Mouse (Mus musculus): ENCODE measurements around the gene Perm1. TPM values are rescaled to one million over a fixed set of nuclear protein-coding genes. Genes with fewer than 3 reads are reported as not detected.

The Perm1 gene
- total RNA-seq, 2 experiments from 2014 or later = 0.25 to 0.33 TPM

DNA sequence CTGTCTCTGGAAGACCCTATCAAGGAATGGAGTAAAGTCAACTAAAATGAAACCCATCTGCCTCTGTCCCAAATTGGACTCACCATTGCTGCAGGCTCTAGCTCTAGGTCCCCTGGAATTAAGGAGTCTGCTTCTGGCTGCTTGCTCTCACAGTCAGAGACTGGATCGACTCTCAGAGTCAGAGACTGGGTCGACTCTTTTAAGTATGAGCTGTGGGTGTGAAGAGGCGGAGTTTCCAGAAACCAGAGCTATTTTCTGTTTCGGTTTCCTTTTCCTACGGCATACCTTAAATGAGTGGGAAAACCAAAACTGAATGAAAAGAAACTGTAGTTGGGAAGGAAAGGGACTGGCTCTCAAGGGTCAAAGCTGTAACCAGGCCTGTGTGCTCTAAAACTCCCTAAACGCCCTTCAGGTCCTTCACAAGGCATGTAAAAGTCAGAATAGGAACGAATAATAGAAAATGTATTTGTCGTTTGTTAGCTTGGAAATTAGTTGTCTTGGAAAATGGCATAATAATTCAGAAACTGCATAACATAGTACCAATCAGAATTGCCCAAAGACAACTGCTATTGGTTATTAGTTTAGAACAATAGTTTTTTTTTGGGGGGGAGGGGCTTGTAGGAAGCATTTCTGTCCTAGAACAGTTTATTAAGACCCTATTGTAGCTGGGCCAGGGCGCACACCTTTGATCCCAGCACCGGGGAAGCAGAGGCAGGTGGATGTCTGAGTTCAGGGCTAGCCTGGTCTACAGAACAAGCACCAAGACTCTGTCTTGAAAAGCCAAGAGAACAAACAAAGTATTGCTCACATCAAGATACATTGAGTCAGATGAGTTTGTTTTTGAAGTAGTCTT is 14.8 kb upstream of the Perm1 start, which contains the start of gene Isg15:
TSS of gene Isg15 (minus strand) at position 196 of the 853 bp plus-strand sequence.
- no peak for DNase-seq (ENCODE audit: low spot score in 2 of 2)

DNA sequence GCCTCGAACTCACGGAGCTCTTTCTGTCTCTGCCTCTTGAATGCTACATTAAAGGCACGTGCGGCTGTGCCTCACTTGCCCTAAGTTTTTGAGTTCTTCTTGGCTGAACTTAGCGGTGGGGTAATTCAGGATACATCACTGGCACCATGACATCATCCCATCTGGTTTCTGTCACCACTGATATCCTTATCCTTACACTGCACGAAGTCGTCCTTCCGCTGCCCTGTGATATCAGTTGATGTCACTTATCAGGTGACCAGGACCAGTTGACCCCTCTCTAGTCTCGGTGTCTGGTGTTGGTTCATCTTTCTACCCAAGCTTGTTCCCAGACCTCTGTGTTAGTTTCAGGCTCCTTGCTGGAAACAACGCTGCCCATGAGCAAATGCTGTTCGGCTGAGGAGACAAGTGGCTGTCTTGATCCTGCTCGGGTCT is 13.2 kb upstream of the Perm1 start:
- no peak for DNase-seq (ENCODE audit: low spot score in 2 of 2)

DNA sequence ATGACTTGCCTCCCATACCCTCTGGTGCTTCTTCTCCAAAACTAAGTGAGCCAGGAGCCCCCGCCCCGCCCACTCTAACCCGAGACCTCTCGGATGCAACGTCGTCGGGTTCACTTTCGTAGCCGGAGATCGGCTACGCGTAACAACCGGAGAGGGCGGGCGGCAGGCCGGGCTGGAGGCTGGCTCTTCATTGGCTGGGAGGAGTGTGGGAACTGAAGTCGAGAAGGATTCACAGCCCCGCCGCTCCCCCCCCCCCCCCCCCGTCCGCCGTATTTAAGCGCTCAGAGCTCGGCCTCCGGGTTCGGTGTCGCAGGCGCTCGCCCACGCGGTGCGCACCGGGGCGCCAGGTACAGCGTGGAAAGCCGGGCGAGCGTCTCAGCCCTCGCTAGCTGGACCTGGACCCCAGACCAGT is 12.7 kb upstream of the Perm1 start, which contains the start of gene AW011738:
TSS of gene AW011738 (plus strand) at position 304 of the 412 bp plus-strand sequence.
- peak; percentile 34 to 61 for DNase-seq (ENCODE audit: low spot score in 2 of 2)

DNA sequence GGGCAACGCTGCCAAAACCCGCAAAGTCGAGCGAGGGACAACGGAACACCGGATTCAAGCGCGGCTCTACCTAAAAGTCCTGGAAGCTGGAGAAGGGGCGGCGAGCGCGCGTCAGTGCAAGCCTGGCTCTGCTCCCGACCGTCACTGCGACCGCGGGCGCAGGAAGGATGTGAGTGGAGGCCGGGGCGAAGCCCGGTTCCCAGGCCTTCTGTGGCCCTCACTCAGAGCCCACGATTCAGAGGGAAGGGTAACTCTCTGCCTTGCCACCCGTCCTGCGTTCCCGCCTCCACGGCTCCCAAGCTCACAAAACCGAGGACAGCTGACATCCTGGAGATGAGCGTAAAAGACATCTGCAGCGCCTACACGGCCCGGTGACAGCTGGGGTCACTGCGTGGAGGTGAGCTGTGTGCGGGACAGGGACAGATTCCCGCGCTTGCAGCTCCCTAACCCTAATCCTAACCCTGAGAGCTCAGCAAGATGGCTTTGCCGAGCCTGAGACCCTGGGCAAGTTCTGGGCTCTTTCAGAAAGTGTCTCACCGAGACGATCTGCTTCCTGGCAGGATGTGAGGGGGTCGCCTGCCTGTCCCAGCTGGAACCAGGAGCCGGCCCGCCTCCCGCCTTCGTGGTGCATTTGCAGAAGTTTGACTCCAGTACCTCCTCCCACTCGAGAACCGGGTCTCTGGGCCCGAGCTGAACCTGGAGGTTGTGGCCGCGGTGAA is 12.1 kb upstream of the Perm1 start:
- DNase-seq (ENCODE audit: low spot score in 2 of 2) = no peak

DNA sequence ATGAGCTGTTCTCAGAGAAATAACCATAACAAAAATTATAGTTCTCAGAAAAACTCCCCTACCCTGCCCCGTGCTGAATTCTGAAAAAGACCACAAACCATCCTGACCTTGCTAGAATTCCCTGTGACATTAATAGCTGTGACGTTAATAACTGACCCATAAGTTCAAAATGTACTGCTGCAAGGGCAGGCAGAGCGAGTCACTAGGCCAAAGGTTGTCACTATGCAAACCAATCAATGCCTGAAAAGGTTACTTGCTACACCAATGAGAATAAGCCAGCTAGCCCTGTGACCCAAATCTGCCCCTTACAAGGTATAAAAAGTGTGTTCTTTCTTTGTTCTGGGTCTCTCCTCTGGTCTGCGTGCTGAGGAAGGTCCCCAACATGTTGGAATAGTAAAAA is 6.8 kb upstream of the Perm1 start:
- DNase-seq (ENCODE audit: low spot score in 2 of 2) = no peak

DNA sequence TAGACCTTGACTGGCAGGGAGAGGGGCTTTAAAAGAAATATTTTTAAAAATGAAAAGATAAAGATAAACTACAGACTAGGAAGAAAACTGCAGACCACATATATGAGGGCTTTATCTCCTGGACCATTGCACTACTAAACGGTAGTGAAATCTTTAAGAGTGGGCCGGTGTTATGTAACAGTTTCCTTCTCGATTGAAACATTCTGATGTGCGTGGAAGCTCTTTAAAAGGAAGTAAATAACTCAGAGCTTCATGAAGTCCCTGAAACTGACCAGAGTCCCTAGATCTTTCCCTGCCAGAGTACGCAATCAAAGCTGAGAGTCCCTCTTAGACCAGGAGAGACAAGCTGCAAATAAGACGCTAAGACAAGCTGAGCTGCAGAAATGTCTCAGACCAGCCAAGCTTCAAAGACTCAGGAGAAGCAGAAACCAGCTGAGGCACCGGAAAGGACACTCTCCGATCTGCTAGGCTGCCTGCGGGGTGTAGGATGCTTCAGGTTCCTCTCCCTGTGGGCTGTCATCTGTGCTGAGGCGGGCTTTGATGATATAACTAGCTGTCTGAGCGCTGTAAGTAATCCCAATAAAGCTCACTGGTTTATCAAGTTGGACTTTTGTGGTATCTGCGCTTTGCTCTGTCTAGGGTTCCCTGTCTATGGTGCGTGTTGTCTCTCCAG is 5.6 kb upstream of the Perm1 start:
- no peak for DNase-seq (ENCODE audit: low spot score in 2 of 2)

DNA sequence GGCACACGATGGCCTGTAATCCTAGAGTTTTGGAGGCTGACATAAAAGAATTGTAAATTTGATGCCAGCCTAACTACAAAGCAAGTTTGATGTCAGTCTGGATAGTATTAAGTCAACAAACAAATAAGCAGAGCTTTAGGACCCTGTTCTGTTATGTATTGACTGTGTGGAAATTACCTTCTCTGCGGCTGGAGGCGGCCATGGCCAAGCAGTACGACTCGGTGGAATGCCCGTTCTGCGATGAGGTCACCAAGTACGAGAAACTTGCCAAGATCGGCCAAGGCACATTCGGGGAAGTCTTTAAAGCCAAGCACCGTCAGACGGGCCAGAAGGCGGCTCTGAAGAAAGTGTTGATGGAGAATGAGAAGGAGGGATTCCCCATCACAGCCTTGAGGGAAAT is 2.5 kb upstream of the Perm1 start:
- DNase-seq (ENCODE audit: low spot score in 2 of 2) = no peak

DNA sequence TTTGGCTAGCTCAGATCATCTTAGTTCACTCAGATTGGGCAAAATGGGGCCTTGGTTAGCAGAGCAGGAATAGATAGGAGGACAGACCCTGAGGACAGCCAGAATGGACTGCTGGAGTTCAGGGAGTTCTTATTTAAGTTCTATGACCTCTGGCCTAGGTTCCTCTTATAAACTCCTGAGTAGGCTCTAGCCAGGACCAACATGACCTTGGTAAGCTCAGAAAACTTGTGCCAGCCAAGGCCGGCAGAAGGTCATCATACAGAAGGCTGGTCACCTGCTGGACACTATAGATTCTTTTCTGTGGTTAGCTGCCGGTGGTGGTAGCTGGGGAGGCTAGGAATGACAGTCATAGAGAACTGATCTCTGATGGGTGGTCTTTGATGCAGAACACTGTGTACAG is 528 bp downstream of the Perm1 start:
- DNase-seq (ENCODE audit: low spot score in 2 of 2) = no peak

DNA sequence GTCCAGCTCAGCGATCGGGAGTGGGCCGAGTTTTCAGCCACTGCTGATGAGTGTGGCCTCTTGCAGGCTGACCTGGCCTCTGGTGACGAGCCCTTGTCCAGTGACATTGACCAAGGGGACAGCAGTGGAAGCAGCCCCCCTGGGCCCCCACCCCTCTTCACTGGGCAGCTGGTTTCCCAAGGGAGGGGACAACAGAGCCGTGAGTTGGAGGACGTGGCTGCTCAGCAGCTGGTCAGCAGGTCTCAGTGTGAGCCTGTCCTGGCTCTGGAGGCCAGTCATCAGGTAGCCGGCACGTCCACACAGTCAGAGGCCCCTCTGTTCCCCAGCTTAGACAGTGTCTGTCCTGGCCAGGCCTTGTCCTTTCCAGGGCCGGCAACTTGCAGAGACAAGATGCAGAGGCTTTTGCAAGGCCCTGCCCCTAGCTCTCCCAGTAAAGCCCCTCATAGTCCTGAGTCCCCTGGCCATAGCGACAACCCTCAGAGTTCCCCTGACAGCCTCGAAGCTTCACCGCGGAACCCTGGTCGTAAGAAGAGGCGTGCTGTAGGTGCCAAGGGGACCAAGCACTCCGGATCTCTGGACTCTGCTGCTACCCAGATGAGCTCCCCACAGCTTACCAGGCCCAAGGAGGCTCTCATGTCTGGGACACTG is 1.5 kb downstream of the Perm1 start:
- no peak for DNase-seq (ENCODE audit: low spot score in 2 of 2)

DNA sequence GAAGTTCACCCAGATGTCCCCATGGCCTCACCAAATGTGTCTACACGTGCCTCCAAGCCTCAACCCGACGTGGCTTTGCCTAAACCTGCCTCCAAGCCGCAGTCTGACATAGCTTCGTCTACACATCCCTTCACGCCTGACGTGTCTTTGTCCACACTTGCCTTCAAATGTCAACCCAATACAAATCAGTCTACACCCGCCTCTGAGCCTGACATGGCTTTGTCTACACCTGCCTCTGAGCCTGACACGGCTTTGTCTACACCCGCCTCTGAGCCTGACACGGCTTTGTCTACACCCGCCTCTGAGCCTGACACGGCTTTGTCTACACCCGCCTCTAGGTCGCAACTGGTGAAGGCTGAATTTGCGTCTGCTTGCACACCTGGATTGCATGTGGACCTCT is 2.2 kb downstream of the Perm1 start:
- DNase-seq (ENCODE audit: low spot score in 2 of 2) = no peak

DNA sequence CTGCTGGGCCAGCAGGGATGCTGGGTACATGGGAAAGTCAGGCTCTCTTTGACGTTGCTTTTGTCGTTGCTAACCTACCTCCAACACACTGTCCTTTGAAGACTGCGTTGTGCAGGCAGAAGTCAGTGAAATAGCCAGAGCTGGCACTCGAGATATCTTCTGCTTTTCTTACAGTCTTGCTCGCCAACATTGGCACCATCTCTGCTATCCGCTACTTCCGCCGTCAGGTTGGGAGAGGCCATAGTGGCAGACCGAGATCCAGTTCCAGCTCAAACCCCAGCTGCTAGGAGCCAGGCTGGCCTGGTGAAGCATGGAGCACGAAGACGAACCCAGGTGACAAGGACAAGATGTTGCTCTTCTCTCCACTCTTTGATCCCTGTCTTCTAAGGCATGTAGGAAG is 4.3 kb downstream of the Perm1 start:
- DNase-seq (ENCODE audit: low spot score in 2 of 2) = no peak

DNA sequence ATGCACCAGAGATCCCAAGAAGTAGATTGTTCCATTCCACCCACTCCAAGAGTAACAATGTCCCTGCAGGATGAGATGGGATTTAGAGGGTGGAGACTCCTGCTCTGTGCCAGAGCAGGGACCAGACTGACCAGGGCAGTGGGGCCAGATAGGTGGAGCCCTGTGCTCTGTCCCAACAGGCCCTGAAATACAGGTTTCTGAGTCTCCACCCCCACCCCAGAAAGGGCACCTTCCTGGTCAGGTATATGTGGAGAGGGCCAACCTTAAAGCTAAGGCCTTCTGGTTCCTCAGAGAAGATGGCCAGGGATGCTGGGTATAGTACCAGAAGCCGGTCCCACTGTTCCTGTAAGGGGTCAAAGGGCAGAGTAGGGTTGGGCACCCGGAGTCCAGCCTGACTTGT is 8.6 kb downstream of the Perm1 start:
- no peak for DNase-seq (ENCODE audit: low spot score in 2 of 2)

DNA sequence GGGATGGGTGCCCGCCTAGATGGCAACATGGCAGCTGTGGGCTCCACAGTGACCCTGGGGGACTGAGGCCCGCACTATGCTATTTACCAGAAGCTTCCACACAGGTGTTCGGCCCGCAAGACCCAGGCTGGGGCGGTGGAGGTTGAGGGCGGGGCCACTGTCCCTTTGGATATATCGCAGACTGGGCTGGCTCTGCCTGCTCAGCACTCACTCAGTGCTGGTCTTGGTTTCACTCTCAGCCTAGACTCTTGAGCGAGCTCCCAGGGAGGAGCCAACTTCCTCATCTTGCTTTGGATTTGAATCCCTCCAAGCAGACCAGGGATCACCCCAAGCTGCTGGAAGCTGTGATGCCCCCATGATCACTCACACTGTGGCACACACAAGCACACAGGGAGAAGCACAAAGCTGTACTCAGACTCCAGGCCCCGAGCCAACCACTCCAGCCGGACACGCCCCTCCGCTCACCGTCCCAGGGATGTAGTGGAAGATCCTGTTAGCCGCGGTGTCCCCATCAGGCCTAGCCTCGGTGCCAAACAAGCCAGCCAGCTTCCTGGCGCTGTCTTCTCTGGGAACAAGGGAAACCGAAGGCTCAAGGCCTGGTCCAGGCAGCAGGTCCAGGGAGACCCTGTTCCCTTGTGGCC is 12.2 kb downstream of the Perm1 start:
- DNase-seq (ENCODE audit: low spot score in 2 of 2) = no peak

DNA sequence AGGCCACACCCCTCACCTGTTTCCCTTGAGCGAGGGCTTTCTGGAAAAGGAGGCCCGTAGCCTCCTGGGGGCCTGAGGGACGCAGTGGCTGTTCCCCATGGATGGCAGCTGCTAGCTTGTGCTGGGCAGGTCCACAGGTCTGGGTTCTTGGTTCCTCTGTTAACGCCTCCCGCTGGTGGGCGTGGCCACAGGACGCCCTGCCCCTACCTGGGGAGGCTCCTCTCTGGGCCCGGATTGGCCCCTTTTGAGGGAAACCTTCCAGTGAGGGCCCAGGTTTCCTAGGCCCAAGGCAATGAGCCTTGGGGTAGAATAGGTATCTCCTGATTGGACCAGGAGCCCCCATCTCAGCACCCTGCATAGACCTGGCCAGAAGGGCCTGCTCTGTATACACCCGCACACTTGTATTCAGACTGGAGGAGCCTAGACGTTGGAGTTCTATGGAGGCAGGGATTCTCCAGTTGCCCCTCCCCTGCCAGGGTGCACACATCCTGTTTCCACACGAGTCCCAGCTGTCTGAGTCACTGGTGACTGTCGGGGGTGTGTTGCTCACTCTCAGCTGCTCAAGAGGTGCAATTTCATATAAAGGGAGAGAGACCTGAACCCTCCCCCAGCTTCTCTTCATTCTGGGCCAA is 12.8 kb downstream of the Perm1 start:
- DNase-seq (ENCODE audit: low spot score in 2 of 2) = no peak

DNA sequence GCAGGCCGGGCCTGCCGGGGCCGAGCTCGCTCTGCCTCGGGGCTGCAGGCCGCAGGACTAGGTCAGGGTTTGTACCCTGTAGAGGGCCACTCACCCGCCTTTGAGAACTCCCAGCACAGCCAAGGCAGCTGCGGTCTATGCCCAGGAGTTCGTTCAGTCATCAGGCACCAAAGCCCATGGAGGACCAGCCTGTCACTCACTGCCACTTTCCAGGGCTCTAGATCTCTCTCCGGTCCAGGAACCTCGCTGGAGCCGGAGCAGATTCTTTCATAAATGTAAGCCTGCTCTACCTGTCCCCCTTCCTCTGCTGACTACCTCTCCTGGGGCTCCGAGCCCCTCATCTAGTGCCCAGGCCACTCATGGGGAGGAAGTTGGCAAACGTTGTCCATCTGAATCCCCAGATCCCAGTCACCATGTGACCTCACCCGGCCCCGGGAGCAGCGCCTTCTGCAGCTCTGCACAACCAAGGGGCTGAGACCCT is 18.4 kb downstream of the Perm1 start:
- no peak for DNase-seq (ENCODE audit: low spot score in 2 of 2)

DNA sequence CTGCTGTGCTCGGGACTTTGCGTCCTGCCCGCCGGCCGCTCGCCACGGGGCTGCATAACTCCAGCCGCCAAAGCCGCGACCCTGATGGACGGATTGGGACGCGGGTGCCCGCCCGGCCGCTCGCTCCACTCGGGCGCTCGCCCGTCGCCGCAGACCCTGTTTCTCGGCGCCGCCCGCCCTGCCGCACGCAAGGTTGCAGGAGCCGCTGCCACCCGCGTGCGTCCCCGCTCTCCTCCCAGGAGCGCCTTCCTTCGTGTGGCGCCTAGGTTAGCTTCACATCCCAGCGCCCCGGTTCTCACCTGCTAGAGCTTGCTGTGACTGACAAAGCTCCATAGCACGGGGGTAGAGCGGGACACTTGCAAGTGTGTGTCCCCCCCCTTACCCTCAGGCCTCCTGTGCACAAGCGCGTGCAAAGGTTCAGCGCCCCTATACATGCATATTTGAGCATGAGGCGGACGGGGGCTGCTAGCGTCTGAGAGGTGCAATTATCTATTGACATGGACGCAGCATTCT is 19.1 kb downstream of the Perm1 start, which contains the start of gene Plekhn1:
TSS of gene Plekhn1 (minus strand) at position 157 of the 513 bp plus-strand sequence.
- DNase-seq (ENCODE audit: low spot score in 2 of 2) = peak; percentile 74

DNA sequence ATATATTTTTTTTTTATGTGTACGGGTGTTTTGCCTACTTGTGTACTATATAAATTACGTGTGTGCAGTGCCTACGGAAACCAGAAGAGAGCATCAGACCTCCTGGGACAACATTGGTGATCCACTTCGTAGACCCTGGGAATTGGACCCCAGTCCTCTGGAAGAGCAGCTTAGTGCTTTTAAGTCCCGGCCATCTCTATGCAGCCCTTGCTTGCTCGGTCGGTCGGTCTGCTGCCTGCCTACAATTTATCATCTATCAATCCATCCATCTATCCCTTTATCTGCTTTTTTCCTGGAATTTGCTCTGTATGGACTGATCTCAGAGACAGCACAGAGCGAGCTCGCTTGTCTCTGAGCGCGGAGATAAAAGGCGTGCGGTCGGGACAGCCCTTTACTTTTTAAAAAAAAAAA is 19.7 kb downstream of the Perm1 start:
- peak in 1 of 2 experiments; percentile 44 for DNase-seq (ENCODE audit: low spot score in 2 of 2)

DNA sequence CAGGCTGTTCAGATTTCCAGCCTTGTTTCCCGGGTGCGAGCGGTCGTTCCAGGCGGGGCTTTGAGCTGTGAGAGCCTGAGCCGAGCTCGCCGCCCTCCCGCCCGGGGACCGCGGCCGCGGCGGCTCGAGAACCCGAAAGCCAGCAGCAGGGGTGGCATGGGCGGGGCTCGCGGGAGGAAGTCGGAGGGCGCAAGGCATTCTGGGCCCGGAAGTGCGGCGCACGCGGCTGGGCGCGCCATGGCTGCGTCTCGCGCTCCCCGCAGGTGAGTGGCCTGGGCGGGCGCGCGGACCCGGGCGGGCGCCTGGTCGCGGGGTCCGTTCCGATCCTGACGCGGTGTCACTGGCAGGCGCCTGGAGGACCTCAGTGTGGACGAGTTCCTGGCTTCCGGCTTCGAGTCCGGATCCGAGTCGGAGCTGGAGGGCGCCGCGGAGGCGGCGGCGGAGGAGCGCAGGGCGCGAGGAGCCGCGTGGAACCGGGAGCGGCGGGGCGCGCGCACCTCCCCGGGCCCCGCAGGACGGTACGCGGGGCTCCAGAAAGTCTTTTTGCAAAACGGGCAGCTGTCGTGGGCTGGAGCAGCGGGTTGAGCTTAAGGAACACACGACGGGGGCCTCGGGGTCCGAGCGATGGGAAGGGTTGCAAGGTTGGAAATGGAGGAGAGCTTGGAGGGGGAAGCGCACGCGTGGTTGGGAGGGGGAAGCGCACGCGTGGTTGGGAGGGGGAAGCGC is 20.3 kb downstream of the Perm1 start, which contains the start of gene Noc2l:
TSS of gene Noc2l (plus strand) at position 203 of the 726 bp plus-strand sequence.
- DNase-seq (ENCODE audit: low spot score in 2 of 2) = peak; percentile 79 to 90

Measured in layer of hippocampus, postnatal 14 days (tissue).